Mouse (Mus musculus) CD8-positive naive resting alpha-beta T cell, adult 57 days (primary cell): ENCODE results near the gene Ptprm. TPM values are rescaled to one million over a fixed set of nuclear protein-coding genes. Genes with fewer than 3 reads are reported as not detected.

Experiments
- total RNA-seq: library from RNA; stranded (reverse); gene quantifications from one replicate; pipeline ENCODE4 v1.2.4, GENCODE M21; 2023

Ptprm gene
- total RNA-seq: 0.34 TPM

GRCm38 (mm10) chr17:67354451-67355011 lies at the start of gene Ptprm:
Ptprm (minus strand) TSS chr17:67354457.

